Mouse (Mus musculus): ENCODE data around the gene Six1. TPM values are rescaled to one million over a fixed set of nuclear protein-coding genes. Genes with fewer than 3 reads are reported as not detected.
"Not testable (repeated sequence)": the region's sequence is repeated elsewhere in the genome, so short reads cannot be mapped to it uniquely, and the experiment has no call there.

The Six1 gene
- polyA plus RNA-seq, 1 experiment from 2014 or later = 1.3 TPM

GRCm38 (mm10) chr12:73014311-73014710 is 39.4 kb downstream of the Six1 start:
- Histone ChIP-seq H3K4me1 (no peaks in the 10 kb centered on the region), H3K27ac (no peak overlapping the region), H3K4me3 (no peak overlapping the region), H3K27me3 (replicated peaks) (no peaks in the 10 kb centered on the region), H3K9me3 (no peaks in the 10 kb centered on the region), H3K4me2 (no peak overlapping the region), H3K9ac (no peak overlapping the region), H3K36me3 (replicated peaks) (no peaks in the 10 kb centered on the region)
- WGBS = 80% methylated on average over 4 of the region's 4 CpGs
- no peak for ATAC-seq (replicated peaks)

GRCm38 (mm10) chr12:73012824-73013223 is 40.9 kb downstream of the Six1 start:
- Histone ChIP-seq H3K27me3 (replicated peaks) (no peaks in the 10 kb centered on the region), H3K4me1 (no peaks in the 10 kb centered on the region), H3K4me3 (no peak overlapping the region), H3K9me3 (no peaks in the 10 kb centered on the region), H3K4me2 (no peak overlapping the region), H3K27ac (no peak overlapping the region), H3K36me3 (replicated peaks) (no peaks in the 10 kb centered on the region), H3K9ac (no peak overlapping the region)
- no peak for ATAC-seq (replicated peaks)
- 67% methylated on average over 5 of the region's 5 CpGs for WGBS

- 57% methylated on average over 10 of the region's 10 CpGs for WGBS
- Histone ChIP-seq H3K27me3 (replicated peaks) (no peaks in the 10 kb centered on the region), H3K9me3 (no peaks in the 10 kb centered on the region), H3K4me2 (no peak overlapping the region), H3K9ac (no peak overlapping the region), H3K4me3 (no peak overlapping the region), H3K36me3 (replicated peaks) (no peaks in the 10 kb centered on the region), H3K4me1 (no peaks in the 10 kb centered on the region), H3K27ac (no peak overlapping the region)
- ATAC-seq (replicated peaks) = no peak
Measured at GRCm38 (mm10) chr12:73012136-73012785, 41.4 kb downstream of the Six1 start.

GRCm38 (mm10) chr12:73002903-73003302 is 50.8 kb downstream of the Six1 start:
- WGBS = 55% methylated on average over 9 of the region's 9 CpGs
- H3K27me3 ChIP-seq (replicated peaks); H3K4me1 ChIP-seq; H3K36me3 ChIP-seq (replicated peaks); H3K27ac ChIP-seq; H3K9me3 ChIP-seq; H3K4me3 ChIP-seq; H3K9ac ChIP-seq; ATAC-seq (replicated peaks); H3K4me2 ChIP-seq: not testable (repeated sequence)

- H3K4me2 ChIP-seq; H3K9ac ChIP-seq; H3K4me3 ChIP-seq; ATAC-seq (replicated peaks); H3K27me3 ChIP-seq (replicated peaks); H3K27ac ChIP-seq; H3K4me1 ChIP-seq; H3K36me3 ChIP-seq (replicated peaks); H3K9me3 ChIP-seq: not testable (repeated sequence)
- WGBS = 42% methylated on average over 17 of the region's 17 CpGs
Measured at GRCm38 (mm10) chr12:73002281-73002680, 51.4 kb downstream of the Six1 start.

- Histone ChIP-seq H3K4me1 (no peaks in the 10 kb centered on the region), H3K27ac (no peak overlapping the region), H3K9ac (no peak overlapping the region), H3K4me3 (no peak overlapping the region), H3K4me2 (no peak overlapping the region), H3K9me3 (no peaks in the 10 kb centered on the region), H3K27me3 (replicated peaks) (no peaks in the 10 kb centered on the region), H3K36me3 (replicated peaks) (no peaks in the 10 kb centered on the region)
- ATAC-seq (replicated peaks) = no peak
- 86% methylated on average over 4 of the region's 4 CpGs for WGBS
Measured at GRCm38 (mm10) chr12:72998105-72999001, 55.3 kb downstream of the Six1 start.

GRCm38 (mm10) chr12:72996646-72997045 is 57.0 kb downstream of the Six1 start:
- H3K4me2 ChIP-seq = no peak overlapping the region
- ATAC-seq (replicated peaks) = no peak
- no peaks in the 10 kb centered on the region for H3K36me3 ChIP-seq (replicated peaks)
- H3K27me3 ChIP-seq (replicated peaks) = no peaks in the 10 kb centered on the region
- no peak overlapping the region for H3K27ac ChIP-seq
- no peak overlapping the region for H3K9ac ChIP-seq
- H3K9me3 ChIP-seq = no peaks in the 10 kb centered on the region
- 87% methylated on average over 3 of the region's 3 CpGs for WGBS
- H3K4me3 ChIP-seq = no peak overlapping the region
- no peaks in the 10 kb centered on the region for H3K4me1 ChIP-seq

Other genes with a start within 250 kb of the Six1 start
- gene Six6, start 114.0 kb downstream of the Six1 start, polyA plus RNA-seq (2015; fragmentation: Nextera tagmentation; extraction: Ambion mirVana) = 0.61 and 1.5 TPM in 2 replicates
- gene 4930447C04Rik, start 113.1 kb downstream of the Six1 start, polyA plus RNA-seq (2015; fragmentation: Nextera tagmentation; extraction: Ambion mirVana) = 4.0 and 4.8 TPM in 2 replicates
- gene Six4, start 59.6 kb upstream of the Six1 start, polyA plus RNA-seq (2015; fragmentation: Nextera tagmentation; extraction: Ambion mirVana) = 0.14 and 0.26 TPM in 2 replicates
- gene Mnat1, start 69.8 kb upstream of the Six1 start, polyA plus RNA-seq (2015; fragmentation: Nextera tagmentation; extraction: Ambion mirVana) = 16.7 and 17.6 TPM in 2 replicates
- gene Trmt5, start 232.8 kb upstream of the Six1 start, polyA plus RNA-seq (2015; fragmentation: Nextera tagmentation; extraction: Ambion mirVana) = 14.8 and 16.6 TPM in 2 replicates
- gene Slc38a6, start 232.9 kb upstream of the Six1 start, polyA plus RNA-seq (2015; fragmentation: Nextera tagmentation; extraction: Ambion mirVana) = 9.8 and 11.0 TPM in 2 replicates